Mouse (Mus musculus) limb, embryonic 13.5 days (tissue): ENCODE measurements around the gene Fbxw2. TPM values are rescaled to one million over a fixed set of nuclear protein-coding genes. Genes with fewer than 3 reads are reported as not detected.
"Not testable (repeated sequence)": the region's sequence is repeated elsewhere in the genome, so short reads cannot be mapped to it uniquely, and the experiment has no call there.

Source experiments
- ATAC-seq: fragments of 200-750 bp; cut with Nextera tagmentation; 2 replicates; pipeline ENCODE4 v1.8.0; 2017; ENCODE audit warnings: low read depth, moderate number of reproducible peaks, moderate TSS enrichment; ENCODE audit not compliant: low FRiP score
- H3K27ac ChIP-seq: fragments of 300-500 bp; sonication (generic); 2 replicates; pipeline ENCODE4 v1.5.1; 2015; ENCODE audit warnings: inconsistent platforms, mild to moderate bottlenecking, moderate library complexity
- H3K27me3 ChIP-seq: fragments of 300-500 bp; sonication (generic); 2 replicates; pipeline ENCODE4 v1.6.1; 2015; ENCODE audit warnings: mild to moderate bottlenecking, inconsistent platforms
- H3K36me3 ChIP-seq: fragments of 300-500 bp; sonication (generic); 2 replicates; pipeline ENCODE4 v1.6.1; 2015; ENCODE audit warnings: inconsistent platforms, mild to moderate bottlenecking, moderate library complexity
- H3K4me1 ChIP-seq: fragments of 300-500 bp; sonication (generic); 2 replicates; pipeline ENCODE4 v1.6.1; 2015; ENCODE audit warnings: inconsistent platforms
- H3K4me2 ChIP-seq: fragments of 300-500 bp; sonication (generic); replicated peaks from 2 replicates; pipeline ENCODE4 v1.6.1; 2015; ENCODE audit warnings: inconsistent platforms, mild to moderate bottlenecking, moderate library complexity
- H3K4me3 ChIP-seq: fragments of 300-500 bp; sonication (generic); 2 replicates; pipeline ENCODE4 v1.5.1; 2015; ENCODE audit warnings: moderate library complexity, mild to moderate bottlenecking, inconsistent platforms
- H3K9ac ChIP-seq: fragments of 300-500 bp; sonication (generic); 2 replicates; pipeline ENCODE4 v1.6.1; 2015; ENCODE audit warnings: mild to moderate bottlenecking, inconsistent platforms
- H3K9me3 ChIP-seq: fragments of 300-500 bp; sonication (generic); 2 replicates; pipeline ENCODE4 v1.6.1; 2016; ENCODE audit warnings: inconsistent platforms
- WGBS: fragments of 180-500 bp; shearing (Covaris S2); methylation state at CpG from one replicate; pipeline ENCODE4 v1.1.7; 2015; 5-methylcytosine and 5-hydroxymethylcytosine counted together
- polyA plus RNA-seq: library from polyadenylated mRNA; unstranded; fragments of >200 nt; fragmentation: Nextera tagmentation; extraction: Ambion mirVana; gene quantifications from 2 replicates; pipeline ENCODE4 v1.2.1, GENCODE M21; 2015

The Fbxw2 gene
- polyA plus RNA-seq, 1 experiment from 2014 or later: 93.4 TPM

- H3K4me1 ChIP-seq: peaks cover 12% of the 10 kb centered on the region
- H3K27me3 ChIP-seq: no peaks in the 10 kb centered on the region
- no peaks in the 10 kb centered on the region for H3K9me3 ChIP-seq
- no peak overlapping the region for H3K9ac ChIP-seq
- no peak overlapping the region for H3K4me2 ChIP-seq
- no peak overlapping the region for H3K4me3 ChIP-seq
- ATAC-seq: no peak
- 64% methylated on average over 2 of the region's 2 CpGs for WGBS
- no peak overlapping the region for H3K27ac ChIP-seq
- H3K36me3 ChIP-seq: peaks cover 67% of the 10 kb centered on the region
Observed at GRCm38 (mm10) chr2:34808057-34808456, 18.1 kb downstream of the Fbxw2 start.

- no peak overlapping the region for H3K4me2 ChIP-seq
- H3K27me3 ChIP-seq: no peaks in the 10 kb centered on the region
- peaks cover 13% of the 10 kb centered on the region for H3K4me1 ChIP-seq
- WGBS: 90% methylated on average over 10 of the region's 10 CpGs
- H3K36me3 ChIP-seq: peaks cover 43% of the 10 kb centered on the region
- H3K9me3 ChIP-seq: no peaks in the 10 kb centered on the region
- no peak overlapping the region for H3K4me3 ChIP-seq
- H3K27ac ChIP-seq: no peak overlapping the region
- no peak for ATAC-seq
- no peak overlapping the region for H3K9ac ChIP-seq
Observed at GRCm38 (mm10) chr2:34805364-34805950, 20.7 kb downstream of the Fbxw2 start.

GRCm38 (mm10) chr2:34804815-34805214 is 21.3 kb downstream of the Fbxw2 start:
- Histone ChIP-seq H3K4me3 (no peak overlapping the region), H3K27ac (no peak overlapping the region), H3K9ac (no peak overlapping the region), H3K27me3 (no peaks in the 10 kb centered on the region), H3K36me3 (peaks cover 39% of the 10 kb centered on the region), H3K9me3 (no peaks in the 10 kb centered on the region), H3K4me2 (no peak overlapping the region), H3K4me1 (peaks cover 19% of the 10 kb centered on the region)
- ATAC-seq: no peak
- 79% methylated on average over 1 of the region's 1 CpGs for WGBS

GRCm38 (mm10) chr2:34804172-34804571 is 21.9 kb downstream of the Fbxw2 start:
- Histone ChIP-seq H3K27ac (no peak overlapping the region), H3K9me3 (no peaks in the 10 kb centered on the region), H3K4me3 (no peak overlapping the region; the same call in 1 of the 2 replicates), H3K9ac (no peak overlapping the region), H3K4me2 (peak overlapping the region; percentile 58; the same call in 1 of the 2 replicates), H3K27me3 (no peaks in the 10 kb centered on the region), H3K36me3 (peaks cover 38% of the 10 kb centered on the region), H3K4me1 (peaks cover 20% of the 10 kb centered on the region)
- ATAC-seq: no peak
- 94% methylated on average over 2 of the region's 2 CpGs for WGBS

GRCm38 (mm10) chr2:34803746-34804145 is 22.4 kb downstream of the Fbxw2 start:
- no peak for ATAC-seq
- no peak overlapping the region for H3K27ac ChIP-seq
- H3K9ac ChIP-seq: peak overlapping the region; percentile 45; the same call in 1 of the 2 replicates
- WGBS: 53% methylated on average over 3 of the region's 3 CpGs
- no peaks in the 10 kb centered on the region for H3K9me3 ChIP-seq
- H3K4me1 ChIP-seq: peaks cover 25% of the 10 kb centered on the region
- peaks cover 34% of the 10 kb centered on the region for H3K36me3 ChIP-seq
- no peaks in the 10 kb centered on the region for H3K27me3 ChIP-seq
- peak overlapping the region; percentile 25 for H3K4me3 ChIP-seq
- peak overlapping the region; percentile 58 for H3K4me2 ChIP-seq

- Histone ChIP-seq H3K9ac (peak overlapping the region; percentile 84), H3K4me1 (peaks cover 31% of the 10 kb centered on the region), H3K27ac (peak overlapping the region; percentile 85), H3K4me2 (peak overlapping the region; percentile 85), H3K4me3 (peak overlapping the region; percentile 69), H3K36me3 (peaks cover 26% of the 10 kb centered on the region)
- peak; percentile 45 for ATAC-seq
- H3K27me3 ChIP-seq, H3K9me3 ChIP-seq: not testable (repeated sequence)
- WGBS: under 1% methylated on average over 30 of the region's 32 CpGs
Observed at GRCm38 (mm10) chr2:34802565-34803245, 23.4 kb downstream of the Fbxw2 start.

- ATAC-seq: peak; percentile 97
- H3K9ac ChIP-seq: peak overlapping the region; percentile 84
- 5% methylated on average over 39 of the region's 39 CpGs for whole genome bisulfite sequencing
- peaks cover 20% of the 10 kb centered on the region for H3K36me3 ChIP-seq
- H3K27me3 ChIP-seq: no peaks in the 10 kb centered on the region
- peak overlapping the region; percentile 85 for H3K27ac ChIP-seq
- H3K4me3 ChIP-seq: peak overlapping the region; percentile 69
- peaks cover 31% of the 10 kb centered on the region for H3K4me1 ChIP-seq
- peak overlapping the region; percentile 85 for H3K4me2 ChIP-seq
- H3K9me3 ChIP-seq: no peaks in the 10 kb centered on the region
Observed at GRCm38 (mm10) chr2:34801516-34802482, 24.3 kb downstream of the Fbxw2 start.

GRCm38 (mm10) chr2:34800371-34800770 is 25.7 kb downstream of the Fbxw2 start:
- peaks cover 31% of the 10 kb centered on the region for H3K4me1 ChIP-seq
- H3K9me3 ChIP-seq: no peaks in the 10 kb centered on the region
- ATAC-seq: no peak
- WGBS: 80% methylated on average over 7 of the region's 7 CpGs
- no peak overlapping the region for H3K9ac ChIP-seq
- peaks cover 19% of the 10 kb centered on the region for H3K36me3 ChIP-seq
- H3K4me3 ChIP-seq: peak overlapping the region; percentile 70; the same call in 1 of the 2 replicates
- H3K4me2 ChIP-seq: peak overlapping the region; percentile 79
- H3K27me3 ChIP-seq: no peaks in the 10 kb centered on the region
- 0 out of 2 replicates have a peak overlapping the region, but pooled peaks have one; percentile 80 for H3K27ac ChIP-seq

- H3K27me3 ChIP-seq: no peaks in the 10 kb centered on the region
- H3K4me2 ChIP-seq: peak within 1 kb of the TSS; percentile 79
- H3K4me3 ChIP-seq: peak within 1 kb of the TSS; percentile 70
- 4% methylated on average over 44 of the region's 44 CpGs for WGBS
- peak within 1 kb of the TSS; percentile 80 for H3K27ac ChIP-seq
- ATAC-seq: peak; percentile 83
- H3K9ac ChIP-seq: peak within 1 kb of the TSS; percentile 76
- H3K9me3 ChIP-seq: no peaks in the 10 kb centered on the region
- H3K4me1 ChIP-seq: peaks cover 31% of the 10 kb centered on the region
- peaks cover 23% of the 10 kb centered on the region for H3K36me3 ChIP-seq
Observed at GRCm38 (mm10) chr2:34799357-34800256, 26.5 kb downstream of the Fbxw2 start, which contains the start of gene Rabepk. Rabepk (minus strand) TSS chr2:34799912.

- H3K27me3 ChIP-seq: no peaks in the 10 kb centered on the region
- no peak overlapping the region for H3K4me2 ChIP-seq
- peaks cover 33% of the 10 kb centered on the region for H3K36me3 ChIP-seq
- WGBS: 84% methylated on average over 7 of the region's 7 CpGs
- no peaks in the 10 kb centered on the region for H3K9me3 ChIP-seq
- ATAC-seq: no peak
- no peak overlapping the region for H3K4me3 ChIP-seq
- no peak overlapping the region; the same call in 1 of the 2 replicates for H3K27ac ChIP-seq
- peaks cover 18% of the 10 kb centered on the region for H3K4me1 ChIP-seq
- no peak overlapping the region for H3K9ac ChIP-seq
Observed at GRCm38 (mm10) chr2:34795426-34795825, 30.7 kb downstream of the Fbxw2 start.

- no peaks in the 10 kb centered on the region for H3K27me3 ChIP-seq
- no peak overlapping the region for H3K27ac ChIP-seq
- no peak overlapping the region for H3K4me2 ChIP-seq
- peaks cover 12% of the 10 kb centered on the region for H3K4me1 ChIP-seq
- peaks cover 41% of the 10 kb centered on the region for H3K36me3 ChIP-seq
- WGBS: 89% methylated on average over 2 of the region's 2 CpGs
- ATAC-seq: no peak
- H3K4me3 ChIP-seq: no peak overlapping the region
- no peaks in the 10 kb centered on the region for H3K9me3 ChIP-seq
- H3K9ac ChIP-seq: no peak overlapping the region
Observed at GRCm38 (mm10) chr2:34794511-34794910, 31.6 kb downstream of the Fbxw2 start.
